Mouse (Mus musculus): ENCODE measurements around the gene Ccng2.

GRCm38 (mm10) chr5:93265164-93265800 lies 1.8 kb upstream of the Ccng2 start:
- no peak for TF ChIP-seq CTCF (IDR thresholded peaks at IDR 0.05; ENCODE audit: control insufficient read depth, insufficient read depth, insufficient replicate concordance, low read depth, low read length)
- TF ChIP-seq POLR2A (IDR thresholded peaks at IDR 0.05; ENCODE audit: control insufficient read depth, low read depth, low read length): no peak
